Mouse (Mus musculus) E14TG2a.4 (cell line): ENCODE results near the gene Aebp2.
"Not testable (repeated sequence)": the region's sequence is repeated elsewhere in the genome, so short reads cannot be mapped to it uniquely, and the experiment has no call there.

Experiments used
- H3K27me3 ChIP-seq: 2 replicates; pipeline ENCODE4 v1.6.1; 2014; ENCODE audit warnings: low read length, control low read depth; ENCODE audit not compliant: insufficient read depth
- H3K36me3 ChIP-seq: 2 replicates; pipeline ENCODE4 v1.6.1; 2014; ENCODE audit warnings: low read length, control low read depth; ENCODE audit not compliant: insufficient read depth
- H3K4me1 ChIP-seq: replicated peaks from 2 replicates; pipeline ENCODE4 v1.6.1; 2014; ENCODE audit warnings: low read depth, low read length, control low read depth
- H3K4me3 ChIP-seq: replicated peaks from 2 replicates; pipeline ENCODE4 v1.5.1; 2014; ENCODE audit warnings: mild to moderate bottlenecking, low read length
- H3K9me3 ChIP-seq: 2 replicates; pipeline ENCODE4 v1.6.1; 2014; ENCODE audit warnings: low read length, control low read depth
- CTCF ChIP-seq: conservative IDR thresholded peaks from 2 replicates; pipeline ENCODE4 v1.5.1; 2014; ENCODE audit warnings: low read length
- NANOG ChIP-seq: IDR thresholded peaks from 2 replicates; pipeline ENCODE4 v1.6.1; 2014; ENCODE audit warnings: borderline replicate concordance, low read length, mixed read lengths
- POU5F1 ChIP-seq: IDR thresholded peaks from 2 replicates; pipeline ENCODE4 v1.6.1; 2014; ENCODE audit warnings: low read length, borderline replicate concordance

Aebp2 gene

GRCm38 (mm10) chr6:140622391-140623225 lies at the start of gene Aebp2:
Gene Aebp2 (plus strand): TSS chr6:140622663.
- Histone ChIP-seq H3K36me3 (peaks cover 26% of the 10 kb centered on the region), H3K9me3 (no peaks in the 10 kb centered on the region), H3K27me3 (peaks cover 4% of the 10 kb centered on the region; the same call in 1 of the 2 replicates), H3K4me3 (peak within 1 kb of the TSS; percentile 93), H3K4me1 (peaks cover 69% of the 10 kb centered on the region)
- TF ChIP-seq NANOG (no peak), POU5F1 (no peak), CTCF (no peak)

DNA sequence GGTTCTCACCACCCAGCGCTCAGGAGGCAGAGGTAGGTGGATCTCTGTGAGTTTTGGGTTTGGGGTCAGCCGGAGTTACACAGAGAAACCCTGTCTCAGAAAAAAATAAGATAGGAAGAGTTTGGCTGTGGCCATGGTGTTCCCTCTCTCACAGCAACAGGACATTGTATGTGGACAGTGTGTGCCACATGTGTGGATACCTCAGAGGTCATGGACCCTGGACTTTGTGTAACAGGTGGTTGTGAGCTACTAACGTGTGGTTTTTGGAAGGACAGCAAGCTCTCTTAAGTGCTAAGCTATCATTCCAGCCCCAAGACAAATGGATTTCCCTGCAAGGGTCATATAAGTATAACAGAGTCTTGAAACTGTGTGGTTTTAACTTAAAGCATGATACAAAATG lies 47.5 kb upstream of the Aebp2 start:
- Histone ChIP-seq H3K27me3 (no peaks in the 10 kb centered on the region), H3K4me1 (peaks cover 26% of the 10 kb centered on the region), H3K9me3 (no peaks in the 10 kb centered on the region), H3K4me3 (no peak overlapping the region), H3K36me3 (peaks cover 34% of the 10 kb centered on the region)
- TF ChIP-seq CTCF (no peak), NANOG (no peak), POU5F1 (no peak)

GRCm38 (mm10) chr6:140576133-140576532 lies 46.3 kb upstream of the Aebp2 start:
- TF ChIP-seq POU5F1: no peak
- TF ChIP-seq NANOG: no peak
- no peak for TF ChIP-seq CTCF
- H3K4me3 ChIP-seq: no peak overlapping the region
- no peaks in the 10 kb centered on the region for H3K9me3 ChIP-seq
- H3K36me3 ChIP-seq: peaks cover 27% of the 10 kb centered on the region
- H3K27me3 ChIP-seq: no peaks in the 10 kb centered on the region
- H3K4me1 ChIP-seq: peaks cover 26% of the 10 kb centered on the region

- Histone ChIP-seq H3K4me1 (peaks cover 26% of the 10 kb centered on the region), H3K36me3 (peaks cover 25% of the 10 kb centered on the region), H3K4me3 (peak overlapping the region; percentile 50), H3K9me3 (no peaks in the 10 kb centered on the region), H3K27me3 (no peaks in the 10 kb centered on the region)
- peak; percentile 68; the same call in 1 of the 2 replicates for TF ChIP-seq NANOG
- TF ChIP-seq CTCF: peak; percentile 55
- no peak for TF ChIP-seq POU5F1
Measured at GRCm38 (mm10) chr6:140576961-140577821, 45.3 kb upstream of the Aebp2 start.

- Histone ChIP-seq H3K27me3 (no peaks in the 10 kb centered on the region), H3K4me1 (peaks cover 29% of the 10 kb centered on the region), H3K36me3 (peaks cover 21% of the 10 kb centered on the region), H3K4me3 (no peak overlapping the region), H3K9me3 (no peaks in the 10 kb centered on the region)
- TF ChIP-seq POU5F1 (no peak), NANOG (no peak), CTCF (no peak)
Measured at GRCm38 (mm10) chr6:140577822-140578170, 44.7 kb upstream of the Aebp2 start.

- H3K4me3 ChIP-seq, H3K9me3 ChIP-seq, H3K27me3 ChIP-seq: not testable (repeated sequence)
- Histone ChIP-seq H3K36me3 (peaks cover 15% of the 10 kb centered on the region), H3K4me1 (peaks cover 35% of the 10 kb centered on the region)
Measured at GRCm38 (mm10) chr6:140578985-140579384, 43.5 kb upstream of the Aebp2 start.

DNA sequence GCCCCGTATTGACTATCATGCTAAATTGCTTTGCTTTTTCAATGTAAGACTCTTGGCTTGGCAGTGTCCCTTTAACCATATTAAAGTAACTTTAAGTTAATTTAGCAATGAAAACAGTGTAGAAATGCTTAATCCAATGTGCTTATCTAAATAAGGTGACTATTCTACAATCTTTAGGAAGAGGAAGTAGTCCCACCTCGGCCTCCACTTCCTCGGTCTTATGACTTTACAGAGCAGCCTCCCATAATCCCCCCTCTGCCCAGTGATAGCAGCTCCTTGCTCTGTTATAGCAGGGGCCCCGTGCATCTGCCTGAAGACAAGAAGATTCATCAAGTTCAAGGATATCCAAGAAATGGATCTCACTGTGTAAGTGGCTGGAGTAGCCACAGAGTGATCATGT lies 42.3 kb upstream of the Aebp2 start:
- Histone ChIP-seq H3K9me3 (no peaks in the 10 kb centered on the region), H3K4me1 (peaks cover 35% of the 10 kb centered on the region), H3K36me3 (peaks cover 6% of the 10 kb centered on the region; the same call in 1 of the 2 replicates), H3K27me3 (no peaks in the 10 kb centered on the region), H3K4me3 (no peak overlapping the region)
- no peak for TF ChIP-seq POU5F1
- no peak for TF ChIP-seq NANOG
- TF ChIP-seq CTCF: no peak

GRCm38 (mm10) chr6:140586714-140587259 lies 35.7 kb upstream of the Aebp2 start:
- TF ChIP-seq POU5F1 (no peak), CTCF (no peak), NANOG (no peak)
- Histone ChIP-seq H3K4me3 (no peak overlapping the region), H3K27me3 (no peaks in the 10 kb centered on the region), H3K36me3 (peaks cover 55% of the 10 kb centered on the region), H3K9me3 (no peaks in the 10 kb centered on the region), H3K4me1 (peaks cover 12% of the 10 kb centered on the region)
